Mouse (Mus musculus) hindbrain, embryonic 11.5 days (tissue): ENCODE measurements around the gene Brpf1. TPM values are rescaled to one million over a fixed set of nuclear protein-coding genes. Genes with fewer than 3 reads are reported as not detected.

ENCODE experiments used
- ATAC-seq: fragments of 200-750 bp; cut with Nextera tagmentation; 2 replicates; pipeline ENCODE4 v1.8.0; 2017; ENCODE audit warnings: mild to moderate bottlenecking, moderate TSS enrichment, moderate library complexity; ENCODE audit not compliant: low FRiP score
- DNase-seq: peaks from one replicate; pipeline ENCODE4 v3.0.0-alpha.2; 2015; ENCODE audit warnings: low spot score
- H3K27ac ChIP-seq: fragments of 300-500 bp; sonication (generic); 2 replicates; pipeline ENCODE4 v1.5.1; 2014; ENCODE audit warnings: mild to moderate bottlenecking, low read depth, low read length
- H3K27me3 ChIP-seq: fragments of 300-500 bp; sonication (generic); 2 replicates; pipeline ENCODE4 v1.6.1; 2014; ENCODE audit warnings: mild to moderate bottlenecking, low read length, moderate library complexity, mixed read lengths; ENCODE audit not compliant: control insufficient read depth, insufficient read depth
- H3K36me3 ChIP-seq: fragments of 300-500 bp; sonication (generic); 2 replicates; pipeline ENCODE4 v1.6.1; 2014; ENCODE audit warnings: mild to moderate bottlenecking, low read length, moderate library complexity, mixed read lengths; ENCODE audit not compliant: control insufficient read depth, insufficient read depth
- H3K4me1 ChIP-seq: fragments of 300-500 bp; sonication (generic); replicated peaks from 2 replicates; pipeline ENCODE4 v1.6.1; 2014; ENCODE audit warnings: low read length, mixed read lengths; ENCODE audit not compliant: control insufficient read depth, insufficient read depth
- H3K4me2 ChIP-seq: fragments of 300-500 bp; sonication (generic); replicated peaks from 2 replicates; pipeline ENCODE4 v1.6.1; 2014; ENCODE audit warnings: mild to moderate bottlenecking, low read depth, low read length
- H3K4me3 ChIP-seq: fragments of 300-500 bp; sonication (generic); 2 replicates; pipeline ENCODE4 v1.5.1; 2014; ENCODE audit warnings: low read depth, low read length
- H3K9ac ChIP-seq: fragments of 300-500 bp; sonication (generic); 2 replicates; pipeline ENCODE4 v1.6.1; 2014; ENCODE audit warnings: low read depth, low read length
- H3K9me3 ChIP-seq: fragments of 300-500 bp; sonication (generic); 2 replicates; pipeline ENCODE4 v1.6.1; 2016; ENCODE audit warnings: low read length; ENCODE audit not compliant: control insufficient read depth
- WGBS: fragments of 180-500 bp; shearing (Covaris S2); extraction: QIAGEN DNeasy Blood & Tissue Kit; methylation state at CpG from one replicate; pipeline ENCODE4 v1.1.7; 2014; 5-methylcytosine and 5-hydroxymethylcytosine counted together
- polyA plus RNA-seq: library from polyadenylated mRNA; unstranded; fragments of >200 nt; fragmentation: Nextera tagmentation; extraction: Ambion mirVana; gene quantifications from 2 replicates; pipeline ENCODE4 v1.2.1, GENCODE M21; 2014

Brpf1 gene
- polyA plus RNA-seq, result 19.4 and 22.0 TPM in 2 replicates

GRCm38 (mm10) chr6:113306986-113307349 lies at the start of gene Brpf1:
Gene Brpf1 (plus strand): TSS chr6:113307137.
- WGBS, result under 1% methylated on average over 32 of the region's 32 CpGs
- Histone ChIP-seq H3K27ac (peak within 1 kb of the TSS; percentile 99), H3K36me3 (peaks cover 4% of the 10 kb centered on the region; the same call in 1 of the 2 replicates), H3K9me3 (no peaks in the 10 kb centered on the region), H3K4me3 (peak within 1 kb of the TSS; percentile 97), H3K9ac (peak within 1 kb of the TSS; percentile 96), H3K4me2 (peak within 1 kb of the TSS; percentile 98), H3K27me3 (no peaks in the 10 kb centered on the region), H3K4me1 (peaks cover 8% of the 10 kb centered on the region)
- DNase-seq (no peak), ATAC-seq (peak; percentile 64)

DNA sequence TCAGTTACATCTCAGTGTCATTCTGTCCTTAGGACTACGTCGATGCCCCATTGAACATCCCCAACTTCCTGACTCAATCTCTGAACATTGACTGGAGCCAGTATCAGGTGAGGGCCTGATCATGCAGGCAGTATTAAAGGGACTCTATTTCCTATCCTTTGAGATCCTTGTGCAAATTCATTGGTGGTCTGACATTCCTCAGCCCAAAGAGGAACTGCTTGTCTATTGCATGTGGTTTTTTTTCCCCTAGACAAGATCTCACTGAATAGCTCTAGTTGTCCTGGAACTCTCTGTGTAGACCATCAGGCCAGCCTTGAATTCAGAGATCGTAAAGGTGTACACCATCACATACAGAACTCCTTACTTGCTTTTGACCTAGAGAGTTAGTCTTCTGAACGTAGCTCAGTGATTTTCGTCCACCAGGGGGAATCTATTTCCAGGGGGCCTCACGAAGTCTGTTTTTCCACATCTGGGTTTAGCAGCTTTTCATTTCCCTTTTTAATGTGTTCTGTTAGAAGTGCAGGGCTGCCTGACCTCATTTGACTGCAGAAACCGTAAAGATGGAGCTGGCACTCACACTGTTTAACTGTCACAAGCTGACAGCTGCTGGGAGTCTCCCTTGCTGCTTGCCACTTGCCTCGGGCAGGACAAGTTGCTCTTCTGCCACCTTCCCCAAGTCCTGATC lies 45.6 kb upstream of the Brpf1 start:
- Histone ChIP-seq H3K4me3 (no peak overlapping the region), H3K36me3 (0 out of 2 replicates have a peak, but pooled peaks cover 5% of the 10 kb centered on the region), H3K4me2 (no peak overlapping the region), H3K9ac (no peak overlapping the region), H3K9me3 (no peaks in the 10 kb centered on the region), H3K4me1 (no peaks in the 10 kb centered on the region), H3K27me3 (no peaks in the 10 kb centered on the region), H3K27ac (no peak overlapping the region)
- ATAC-seq (no peak), DNase-seq (no peak)
- WGBS, result 88% methylated on average over 8 of the region's 8 CpGs

DNA sequence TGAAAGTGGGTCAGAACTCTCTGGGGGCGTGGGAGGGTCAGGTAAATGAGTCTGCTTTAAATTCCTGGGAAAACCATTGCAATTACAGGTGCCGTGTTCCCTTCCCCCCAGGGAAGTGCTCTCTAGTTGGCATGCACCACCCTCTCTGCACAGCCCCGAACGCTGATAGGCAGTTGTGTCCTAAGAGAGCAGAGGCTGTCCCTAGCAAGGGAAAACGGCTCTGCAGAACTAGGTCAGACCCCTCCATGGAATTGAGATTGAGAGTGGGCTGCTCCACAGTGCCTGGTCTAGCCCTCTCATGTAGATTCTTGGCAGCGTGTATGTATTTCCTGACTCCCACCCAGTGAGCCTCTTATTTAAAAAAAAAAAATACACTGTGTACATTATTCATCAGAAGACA lies 43.4 kb upstream of the Brpf1 start:
- no peaks in the 10 kb centered on the region for H3K27me3 ChIP-seq
- ATAC-seq (no peak), DNase-seq (no peak)
- H3K4me3 ChIP-seq, result no peak overlapping the region
- no peaks in the 10 kb centered on the region for H3K9me3 ChIP-seq
- no peak overlapping the region for H3K27ac ChIP-seq
- H3K4me1 ChIP-seq, result no peaks in the 10 kb centered on the region
- no peak overlapping the region for H3K4me2 ChIP-seq
- H3K36me3 ChIP-seq, result 0 out of 2 replicates have a peak, but pooled peaks cover 3% of the 10 kb centered on the region
- 88% methylated on average over 6 of the region's 6 CpGs for WGBS
- H3K9ac ChIP-seq, result no peak overlapping the region

- DNase-seq (no peak), ATAC-seq (no peak)
- Histone ChIP-seq H3K27ac (no peak overlapping the region), H3K27me3 (no peaks in the 10 kb centered on the region), H3K36me3 (0 out of 2 replicates have a peak, but pooled peaks cover 3% of the 10 kb centered on the region), H3K4me2 (no peak overlapping the region), H3K4me3 (no peak overlapping the region), H3K9me3 (no peaks in the 10 kb centered on the region), H3K9ac (no peak overlapping the region), H3K4me1 (no peaks in the 10 kb centered on the region)
- WGBS, result 90% methylated on average over 8 of the region's 8 CpGs
Observed at GRCm38 (mm10) chr6:113264429-113264828, 42.5 kb upstream of the Brpf1 start.

GRCm38 (mm10) chr6:113266996-113267655 lies 39.8 kb upstream of the Brpf1 start:
- ATAC-seq (no peak), DNase-seq (no peak)
- 0 out of 2 replicates have a peak, but pooled peaks cover 3% of the 10 kb centered on the region for H3K36me3 ChIP-seq
- H3K27me3 ChIP-seq, result no peaks in the 10 kb centered on the region
- no peak overlapping the region for H3K9ac ChIP-seq
- H3K9me3 ChIP-seq, result no peaks in the 10 kb centered on the region
- WGBS, result 92% methylated on average over 7 of the region's 7 CpGs
- no peak overlapping the region for H3K4me2 ChIP-seq
- no peak overlapping the region for H3K4me3 ChIP-seq
- no peaks in the 10 kb centered on the region for H3K4me1 ChIP-seq
- H3K27ac ChIP-seq, result no peak overlapping the region

DNA sequence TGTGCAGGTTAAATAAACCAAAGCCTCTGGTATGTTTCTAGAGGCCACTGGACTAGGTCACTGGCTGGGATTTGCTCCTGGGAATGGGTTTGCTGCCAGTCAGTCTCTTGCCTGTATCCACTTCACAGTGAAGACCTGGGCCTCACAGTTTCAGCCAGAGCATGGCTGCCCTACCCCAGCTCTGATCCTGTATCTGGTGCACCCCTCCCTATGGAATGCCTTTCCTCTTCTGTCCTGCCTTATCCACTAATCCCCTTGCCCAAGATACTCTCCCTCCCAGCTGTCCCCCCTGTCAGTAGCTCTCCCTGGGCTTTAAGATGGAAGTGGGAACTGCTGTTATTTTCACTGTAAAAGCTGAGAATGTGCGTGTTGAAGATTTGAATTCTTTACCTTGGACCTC lies 38.9 kb upstream of the Brpf1 start:
- no peak overlapping the region for H3K27ac ChIP-seq
- DNase-seq (no peak), ATAC-seq (no peak)
- H3K4me2 ChIP-seq, result no peak overlapping the region
- no peak overlapping the region for H3K4me3 ChIP-seq
- no peaks in the 10 kb centered on the region for H3K4me1 ChIP-seq
- H3K27me3 ChIP-seq, result no peaks in the 10 kb centered on the region
- no peaks in the 10 kb centered on the region for H3K9me3 ChIP-seq
- H3K9ac ChIP-seq, result no peak overlapping the region
- 0 out of 2 replicates have a peak, but pooled peaks cover 3% of the 10 kb centered on the region for H3K36me3 ChIP-seq
- 82% methylated on average over 1 of the region's 1 CpGs for WGBS

- H3K27ac ChIP-seq, result no peak overlapping the region
- no peak overlapping the region for H3K4me2 ChIP-seq
- ATAC-seq (no peak), DNase-seq (no peak)
- H3K9ac ChIP-seq, result no peak overlapping the region
- no peaks in the 10 kb centered on the region for H3K9me3 ChIP-seq
- no peak overlapping the region for H3K4me3 ChIP-seq
- H3K36me3 ChIP-seq, result 0 out of 2 replicates have a peak, but pooled peaks cover 3% of the 10 kb centered on the region
- no peaks in the 10 kb centered on the region for H3K4me1 ChIP-seq
- H3K27me3 ChIP-seq, result no peaks in the 10 kb centered on the region
- 88% methylated on average over 3 of the region's 3 CpGs for WGBS
Observed at GRCm38 (mm10) chr6:113272365-113272764, 34.6 kb upstream of the Brpf1 start.

- Histone ChIP-seq H3K27me3 (peaks cover 3% of the 10 kb centered on the region), H3K4me1 (no peaks in the 10 kb centered on the region), H3K4me3 (no peak overlapping the region), H3K27ac (no peak overlapping the region), H3K9ac (no peak overlapping the region), H3K9me3 (no peaks in the 10 kb centered on the region), H3K4me2 (no peak overlapping the region), H3K36me3 (0 out of 2 replicates have a peak, but pooled peaks cover 2% of the 10 kb centered on the region)
- ATAC-seq (no peak), DNase-seq (no peak)
- WGBS, result 81% methylated on average over 4 of the region's 4 CpGs
Observed at GRCm38 (mm10) chr6:113276846-113277245, 30.1 kb upstream of the Brpf1 start.
